ENCODE assay signal across 9 mouse cellular contexts in the genomic region with DNA sequence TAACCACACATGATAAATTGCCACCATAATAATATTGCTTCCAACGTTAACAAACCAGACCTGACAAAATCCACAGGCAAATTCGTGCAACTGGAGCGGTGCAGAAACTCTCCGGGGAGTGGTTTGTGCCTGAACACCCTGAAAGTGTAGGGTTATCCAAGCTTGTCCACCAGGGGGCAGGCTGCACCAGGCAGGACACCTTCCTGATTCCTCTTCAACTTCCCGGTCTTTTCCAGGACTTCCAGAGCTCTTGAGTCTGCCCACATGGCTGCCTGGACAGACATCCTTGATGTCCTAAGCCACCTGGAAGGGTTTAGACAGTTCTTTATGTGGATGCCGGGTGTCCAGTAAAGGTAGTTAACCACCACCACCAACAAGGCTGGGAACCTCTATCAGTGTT. TPM values are rescaled to one million over a fixed set of nuclear protein-coding genes. Genes with fewer than 3 reads are reported as not detected.
DNase-seq lines count a peak whose midpoint lies in the region; ATAC-seq and TF ChIP-seq lines count a peak whose summit lies in the region.
"Had no signal": no experiment of that assay in that cellular context is flagged by ENCODE, and none has a peak within 500 bp of the region (broad histone marks: within the 10 kb centered on the region; RNA-seq: fewer than 3 reads in every experiment).

No protein-coding gene starts in this region.

- H3K4me2 ChIP-seq in hindbrain, postnatal 0 days (ENCODE audit: low read depth, low read length) = no peak overlapping the region
- no peak overlapping the region for H3K4me2 ChIP-seq in hindbrain, embryonic 16.5 days (ENCODE audit: low read length)
- no peak overlapping the region for H3K4me2 ChIP-seq in kidney, postnatal 0 days (ENCODE audit: low read length)
- no peak overlapping the region for H3K4me2 ChIP-seq in midbrain, postnatal 0 days (ENCODE audit: low read depth, low read length, poor library complexity, severe bottlenecking)

- H3K4me1 ChIP-seq in hindbrain, postnatal 0 days (ENCODE audit: insufficient read depth, low read length) = no peaks in the 10 kb centered on the region
- no peaks in the 10 kb centered on the region for H3K4me1 ChIP-seq in hindbrain, embryonic 16.5 days (ENCODE audit: control insufficient read depth, insufficient read depth, low read depth, low read length)
- no peaks in the 10 kb centered on the region for H3K4me1 ChIP-seq in kidney, postnatal 0 days (replicated peaks; ENCODE audit: insufficient read depth, low read length)
- H3K4me1 ChIP-seq in midbrain, postnatal 0 days (ENCODE audit: insufficient read depth, low read length) = no peaks in the 10 kb centered on the region

- no peaks in the 10 kb centered on the region for H3K36me3 ChIP-seq in hindbrain, postnatal 0 days (ENCODE audit: insufficient read depth, low read length)
- no peaks in the 10 kb centered on the region for H3K36me3 ChIP-seq in hindbrain, embryonic 16.5 days (ENCODE audit: control insufficient read depth, insufficient read depth, low read length)
- no peaks in the 10 kb centered on the region for H3K36me3 ChIP-seq in kidney, postnatal 0 days (ENCODE audit: insufficient read depth, low read length)
- H3K36me3 ChIP-seq in midbrain, postnatal 0 days (ENCODE audit: insufficient read depth, low read length) = no peaks in the 10 kb centered on the region

- H3K27me3 ChIP-seq in hindbrain, postnatal 0 days (ENCODE audit: insufficient read depth, low read length) = no peaks in the 10 kb centered on the region
- no peaks in the 10 kb centered on the region for H3K27me3 ChIP-seq in hindbrain, embryonic 16.5 days (replicated peaks; ENCODE audit: control insufficient read depth, insufficient read depth, low read length)
- no peaks in the 10 kb centered on the region for H3K27me3 ChIP-seq in kidney, postnatal 0 days (ENCODE audit: insufficient read depth, low read length)
- H3K27me3 ChIP-seq in midbrain, postnatal 0 days (ENCODE audit: insufficient read depth, low read length) = no peaks in the 10 kb centered on the region

- DNase-seq in hindbrain, postnatal 0 days (ENCODE audit: low spot score) = peak; percentile 48
- DNase-seq in urinary bladder, adult 2 months (ENCODE audit: low spot score) = peak; percentile 51
- no peak for DNase-seq in urinary bladder, postnatal 10 days (ENCODE audit: low spot score)
- peak; percentile 42 to 68 for DNase-seq in cerebellum, postnatal 25 days
- DNase-seq in kidney, postnatal 0 days (ENCODE audit: low spot score) = peak; percentile 71
- no peak for DNase-seq in midbrain, postnatal 0 days (ENCODE audit: low spot score)
- DNase-seq in ovary, adult 18-20 months (ENCODE audit: low spot score) = no peak

- H3K9ac ChIP-seq in hindbrain, postnatal 0 days (replicated peaks; ENCODE audit: low read length) = no peak overlapping the region
- no peak overlapping the region for H3K9ac ChIP-seq in hindbrain, embryonic 16.5 days (ENCODE audit: low read depth, low read length)
- H3K9ac ChIP-seq in kidney, postnatal 0 days (ENCODE audit: low read depth, low read length) = no peak overlapping the region
- H3K9ac ChIP-seq in midbrain, postnatal 0 days (replicated peaks; ENCODE audit: low read length, poor library complexity, severe bottlenecking) = no peak overlapping the region

- WGBS in hindbrain, postnatal 0 days = 43% methylated on average over 6 of the region's 6 CpGs
- 40% methylated on average over 6 of the region's 6 CpGs for WGBS in hindbrain, embryonic 16.5 days
- whole genome bisulfite sequencing in kidney, postnatal 0 days = 34% methylated on average over 6 of the region's 6 CpGs
- 40% methylated on average over 6 of the region's 6 CpGs for WGBS in midbrain, postnatal 0 days

- peak; percentile 71 for TF ChIP-seq CTCF in hindbrain, postnatal 0 days (IDR thresholded peaks at IDR 0.05; ENCODE audit: low read depth)
- peak; percentile 88 for TF ChIP-seq CTCF in kidney, postnatal 0 days (IDR thresholded peaks at IDR 0.05; ENCODE audit: low read depth)
- peak; percentile 62 for TF ChIP-seq CTCF in midbrain, postnatal 0 days (IDR thresholded peaks at IDR 0.05)

- ATAC-seq in hindbrain, postnatal 0 days = no peak
- no peak for ATAC-seq in hindbrain, embryonic 16.5 days
- no peak for ATAC-seq in kidney, postnatal 0 days (replicated peaks; ENCODE audit: low FRiP score, low read depth)
- ATAC-seq in midbrain, postnatal 0 days (ENCODE audit: low FRiP score) = no peak

- H3K4me3 ChIP-seq in hindbrain, postnatal 0 days (ENCODE audit: low read length) = no peak overlapping the region
- no peak overlapping the region for H3K4me3 ChIP-seq in hindbrain, embryonic 16.5 days (ENCODE audit: low read length)
- no peak overlapping the region for H3K4me3 ChIP-seq in kidney, postnatal 0 days (replicated peaks; ENCODE audit: low read depth, low read length)
- no peak overlapping the region for H3K4me3 ChIP-seq in midbrain, postnatal 0 days (ENCODE audit: low read depth, low read length)
- H3K4me3 ChIP-seq: myocyte had no signal

- H3K9me3 ChIP-seq in hindbrain, postnatal 0 days (ENCODE audit: low read length) = no peaks in the 10 kb centered on the region
- no peaks in the 10 kb centered on the region for H3K9me3 ChIP-seq in hindbrain, embryonic 16.5 days (ENCODE audit: control insufficient read depth, low read length)
- no peaks in the 10 kb centered on the region for H3K9me3 ChIP-seq in kidney, postnatal 0 days (replicated peaks; ENCODE audit: low read length)
- no peaks in the 10 kb centered on the region for H3K9me3 ChIP-seq in midbrain, postnatal 0 days (ENCODE audit: low read length)

- no peak overlapping the region for H3K27ac ChIP-seq in hindbrain, postnatal 0 days
- no peak overlapping the region for H3K27ac ChIP-seq in hindbrain, embryonic 16.5 days (ENCODE audit: low read depth, low read length)
- H3K27ac ChIP-seq in kidney, postnatal 0 days = no peak overlapping the region
- H3K27ac ChIP-seq in midbrain, postnatal 0 days (ENCODE audit: low read depth, low read length) = no peak overlapping the region

RNA-seq across cellular contexts. Expression of gene Grrp1, which starts 9.3 kb away (rescaled TPM):
- total RNA-seq in hindbrain, postnatal 0 days (2014; rRNA removed) = 13.7 and 18.4 TPM in 2 replicates
- 11.1 and 12.2 TPM in 2 replicates for polyA plus RNA-seq in hindbrain, postnatal 0 days (2015; fragmentation: Nextera tagmentation; extraction: Ambion mirVana)
- polyA plus RNA-seq in hindbrain, embryonic 16.5 days (2015; fragmentation: Nextera tagmentation; extraction: Ambion mirVana) = 15.7 and 16.9 TPM in 2 replicates
- 13.7 TPM in 2 replicates for polyA plus RNA-seq in urinary bladder, adult 2 months (2012; rRNA removed)
- polyA plus RNA-seq in kidney, postnatal 0 days (2015; fragmentation: Nextera tagmentation; extraction: Ambion mirVana) = 10.8 and 12.3 TPM in 2 replicates
- total RNA-seq in midbrain, postnatal 0 days (2014; rRNA removed) = 18.0 and 27.1 TPM in 2 replicates
- polyA plus RNA-seq in midbrain, postnatal 0 days (2015; fragmentation: Nextera tagmentation; extraction: Ambion mirVana) = 15.7 and 17.8 TPM in 2 replicates

RNA-seq across cellular contexts. Expression of gene Gm30191, which starts 16.5 kb away (rescaled TPM):
- total RNA-seq in hindbrain, postnatal 0 days (2014; rRNA removed) = not detected in 2 replicates
- 0.59 and 0.79 TPM in 2 replicates for polyA plus RNA-seq in hindbrain, postnatal 0 days (2015; fragmentation: Nextera tagmentation; extraction: Ambion mirVana)
- 0.94 and 1.1 TPM in 2 replicates for polyA plus RNA-seq in hindbrain, embryonic 16.5 days (2015; fragmentation: Nextera tagmentation; extraction: Ambion mirVana)
- polyA plus RNA-seq in urinary bladder, adult 2 months (2012; rRNA removed) = not detected in 2 replicates
- polyA plus RNA-seq in kidney, postnatal 0 days (2015; fragmentation: Nextera tagmentation; extraction: Ambion mirVana) = not detected in 2 replicates
- not detected in 2 replicates for total RNA-seq in midbrain, postnatal 0 days (2014; rRNA removed)
- 0.37 and 0.42 TPM in 2 replicates for polyA plus RNA-seq in midbrain, postnatal 0 days (2015; fragmentation: Nextera tagmentation; extraction: Ambion mirVana)
- polyA plus RNA-seq: myocyte had no signal

RNA-seq across cellular contexts. Expression of gene Zfp593, which starts 17.8 kb away (rescaled TPM):
- total RNA-seq in hindbrain, postnatal 0 days (2014; rRNA removed) = 10.2 and 10.6 TPM in 2 replicates
- 11.0 and 12.5 TPM in 2 replicates for polyA plus RNA-seq in hindbrain, postnatal 0 days (2015; fragmentation: Nextera tagmentation; extraction: Ambion mirVana)
- 13.3 and 14.7 TPM in 2 replicates for polyA plus RNA-seq in hindbrain, embryonic 16.5 days (2015; fragmentation: Nextera tagmentation; extraction: Ambion mirVana)
- polyA plus RNA-seq in urinary bladder, adult 2 months (2012; rRNA removed) = 8.9 and 11.0 TPM in 2 replicates
- polyA plus RNA-seq in kidney, postnatal 0 days (2015; fragmentation: Nextera tagmentation; extraction: Ambion mirVana) = 14.0 and 16.3 TPM in 2 replicates
- total RNA-seq in midbrain, postnatal 0 days (2014; rRNA removed) = 10.6 and 15.4 TPM in 2 replicates
- 9.2 and 11.1 TPM in 2 replicates for polyA plus RNA-seq in midbrain, postnatal 0 days (2015; fragmentation: Nextera tagmentation; extraction: Ambion mirVana)

RNA-seq across cellular contexts. Expression of gene E130218I03Rik, which starts 19.7 kb away (rescaled TPM):
- total RNA-seq in hindbrain, postnatal 0 days (2014; rRNA removed) = 0.31 TPM in 1 of 2 replicates, not detected in the other
- 0.95 and 1.4 TPM in 2 replicates for polyA plus RNA-seq in hindbrain, postnatal 0 days (2015; fragmentation: Nextera tagmentation; extraction: Ambion mirVana)
- 0.50 and 0.60 TPM in 2 replicates for polyA plus RNA-seq in hindbrain, embryonic 16.5 days (2015; fragmentation: Nextera tagmentation; extraction: Ambion mirVana)
- polyA plus RNA-seq in urinary bladder, adult 2 months (2012; rRNA removed) = not detected in 2 replicates
- polyA plus RNA-seq in kidney, postnatal 0 days (2015; fragmentation: Nextera tagmentation; extraction: Ambion mirVana) = 0.08 and 0.29 TPM in 2 replicates
- not detected in 2 replicates for total RNA-seq in midbrain, postnatal 0 days (2014; rRNA removed)
- 0.31 and 0.49 TPM in 2 replicates for polyA plus RNA-seq in midbrain, postnatal 0 days (2015; fragmentation: Nextera tagmentation; extraction: Ambion mirVana)

RNA-seq across cellular contexts. Expression of gene Pdik1l, which starts 24.5 kb away (rescaled TPM):
- 25.5 and 35.2 TPM in 2 replicates for total RNA-seq in hindbrain, postnatal 0 days (2014; rRNA removed)
- 23.3 and 24.8 TPM in 2 replicates for polyA plus RNA-seq in hindbrain, postnatal 0 days (2015; fragmentation: Nextera tagmentation; extraction: Ambion mirVana)
- 32.5 and 36.1 TPM in 2 replicates for polyA plus RNA-seq in hindbrain, embryonic 16.5 days (2015; fragmentation: Nextera tagmentation; extraction: Ambion mirVana)
- polyA plus RNA-seq in urinary bladder, adult 2 months (2012; rRNA removed) = 5.8 and 7.5 TPM in 2 replicates
- 12.5 and 14.1 TPM in 2 replicates for polyA plus RNA-seq in kidney, postnatal 0 days (2015; fragmentation: Nextera tagmentation; extraction: Ambion mirVana)
- 44.8 and 49.7 TPM in 2 replicates for total RNA-seq in midbrain, postnatal 0 days (2014; rRNA removed)
- polyA plus RNA-seq in midbrain, postnatal 0 days (2015; fragmentation: Nextera tagmentation; extraction: Ambion mirVana) = 27.6 and 30.8 TPM in 2 replicates

Comparison
In these comparisons a context has a peak if more than half of its experiments do, and no peak if none do; other contexts are left out.
1. DNase-seq: peak in hindbrain, postnatal 0 days (single experiment), urinary bladder, adult 2 months (single experiment), cerebellum, postnatal 25 days (2 of 2) and kidney, postnatal 0 days (single experiment); none in urinary bladder, postnatal 10 days (single experiment), midbrain, postnatal 0 days (single experiment) and ovary, adult 18-20 months (single experiment).
2. Peak in every context shown above with its lines, with median percentiles within 50 percentile points of each other: CTCF ChIP-seq.